Mouse (Mus musculus): ENCODE measurements around the gene Cdx2. TPM values are rescaled to one million over a fixed set of nuclear protein-coding genes. Genes with fewer than 3 reads are reported as not detected.
A peak's percentile ranks its signal among the peaks of the same experiment; 100 is the strongest.

Cdx2 gene
- polyA plus RNA-seq, 1 experiment from 2014 or later: not detected

DNA sequence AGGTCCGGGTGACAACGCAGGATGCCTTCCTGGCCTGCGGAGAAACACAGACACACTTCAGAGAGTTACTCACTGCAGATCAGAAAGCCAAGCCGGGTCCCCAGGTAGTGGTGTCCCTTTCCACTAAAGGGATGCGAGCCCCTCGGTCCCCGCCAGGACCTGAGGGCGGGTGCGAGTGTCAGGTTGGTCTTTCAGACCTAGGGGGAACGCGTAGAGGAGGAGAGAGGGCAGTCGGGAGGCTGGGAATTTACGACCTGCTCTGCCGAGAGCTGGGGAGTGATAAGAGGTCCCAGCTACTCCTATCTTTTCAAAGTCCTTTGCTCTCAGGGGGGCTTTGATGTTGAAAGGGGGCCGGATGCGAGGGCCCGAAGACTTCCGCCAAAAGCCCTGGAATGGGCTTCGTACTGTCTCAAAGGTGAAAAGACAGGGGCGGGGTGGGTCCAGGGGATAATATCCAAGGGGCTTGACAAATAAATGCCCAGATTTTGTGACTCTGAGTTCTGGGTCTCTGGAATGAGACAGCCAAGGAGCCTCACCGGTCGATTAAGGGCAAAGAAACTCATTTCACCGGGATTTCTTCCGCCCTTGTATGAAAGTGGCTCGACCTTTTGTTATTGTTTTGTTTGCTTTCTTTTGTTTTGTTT is 8.5 kb upstream of the Cdx2 start:
- Histone ChIP-seq H3K27ac (no peak overlapping the region), H3K4me2 (no peak overlapping the region), H3K9me3 (no peaks in the 10 kb centered on the region), H3K27me3 (peaks cover 95% of the 10 kb centered on the region), H3K9ac (replicated peaks) (no peak overlapping the region), H3K4me1 (replicated peaks) (0 out of 2 replicates have a peak, but pooled peaks cover 6% of the 10 kb centered on the region), H3K36me3 (no peaks in the 10 kb centered on the region), H3K4me3 (replicated peaks) (no peak overlapping the region)
- 1% methylated on average over 25 of the region's 25 CpGs for WGBS
- no peak for ATAC-seq (ENCODE audit: insufficient number of reproducible peaks, insufficient read depth, low FRiP score, low TSS enrichment, low read depth)

DNA sequence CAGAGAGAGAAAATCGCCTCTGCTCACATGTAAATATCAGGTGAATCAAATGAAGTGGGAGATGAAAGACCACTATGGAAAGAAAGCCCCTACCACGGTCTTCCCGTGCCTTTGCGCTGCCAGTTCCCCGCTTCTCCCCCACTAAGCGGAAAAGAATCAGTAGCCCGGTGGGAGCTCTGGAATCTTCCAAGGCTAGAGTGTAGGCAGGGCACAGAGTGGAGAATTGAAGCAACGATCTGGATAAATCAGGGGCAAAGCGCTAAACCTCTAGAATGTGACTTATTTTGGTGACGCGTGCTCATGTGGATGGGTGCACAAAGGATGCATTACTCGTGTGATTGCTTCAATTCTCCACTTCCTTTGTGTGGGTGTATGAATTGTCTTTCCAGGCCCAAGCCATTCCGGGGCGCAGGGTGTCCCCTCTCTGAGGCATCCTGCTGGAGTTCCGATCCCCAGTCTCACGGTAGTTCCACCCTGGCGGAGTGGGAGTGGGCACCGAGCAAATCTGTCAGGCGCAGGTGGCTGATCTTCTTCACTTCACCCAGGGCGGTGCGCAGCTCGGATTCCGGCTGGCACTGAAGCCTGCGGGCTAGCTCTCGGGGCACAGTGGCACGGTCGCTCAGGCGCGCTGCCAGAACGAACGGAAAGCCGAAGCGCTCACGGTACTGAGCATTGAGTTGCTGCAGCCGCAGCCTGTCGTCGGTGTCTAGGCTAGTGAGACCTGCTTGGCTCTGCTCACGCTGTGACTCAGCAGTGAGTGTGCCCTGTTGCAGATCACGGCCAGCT is 7.8 kb upstream of the Cdx2 start:
- ATAC-seq (ENCODE audit: insufficient number of reproducible peaks, insufficient read depth, low FRiP score, low TSS enrichment, low read depth): no peak
- Histone ChIP-seq H3K36me3 (no peaks in the 10 kb centered on the region), H3K27ac (no peak overlapping the region), H3K27me3 (peaks cover 95% of the 10 kb centered on the region), H3K4me3 (replicated peaks) (no peak overlapping the region), H3K9ac (replicated peaks) (no peak overlapping the region), H3K9me3 (no peaks in the 10 kb centered on the region), H3K4me2 (no peak overlapping the region), H3K4me1 (replicated peaks) (0 out of 2 replicates have a peak, but pooled peaks cover 6% of the 10 kb centered on the region)
- under 1% methylated on average over 39 of the region's 39 CpGs for WGBS

DNA sequence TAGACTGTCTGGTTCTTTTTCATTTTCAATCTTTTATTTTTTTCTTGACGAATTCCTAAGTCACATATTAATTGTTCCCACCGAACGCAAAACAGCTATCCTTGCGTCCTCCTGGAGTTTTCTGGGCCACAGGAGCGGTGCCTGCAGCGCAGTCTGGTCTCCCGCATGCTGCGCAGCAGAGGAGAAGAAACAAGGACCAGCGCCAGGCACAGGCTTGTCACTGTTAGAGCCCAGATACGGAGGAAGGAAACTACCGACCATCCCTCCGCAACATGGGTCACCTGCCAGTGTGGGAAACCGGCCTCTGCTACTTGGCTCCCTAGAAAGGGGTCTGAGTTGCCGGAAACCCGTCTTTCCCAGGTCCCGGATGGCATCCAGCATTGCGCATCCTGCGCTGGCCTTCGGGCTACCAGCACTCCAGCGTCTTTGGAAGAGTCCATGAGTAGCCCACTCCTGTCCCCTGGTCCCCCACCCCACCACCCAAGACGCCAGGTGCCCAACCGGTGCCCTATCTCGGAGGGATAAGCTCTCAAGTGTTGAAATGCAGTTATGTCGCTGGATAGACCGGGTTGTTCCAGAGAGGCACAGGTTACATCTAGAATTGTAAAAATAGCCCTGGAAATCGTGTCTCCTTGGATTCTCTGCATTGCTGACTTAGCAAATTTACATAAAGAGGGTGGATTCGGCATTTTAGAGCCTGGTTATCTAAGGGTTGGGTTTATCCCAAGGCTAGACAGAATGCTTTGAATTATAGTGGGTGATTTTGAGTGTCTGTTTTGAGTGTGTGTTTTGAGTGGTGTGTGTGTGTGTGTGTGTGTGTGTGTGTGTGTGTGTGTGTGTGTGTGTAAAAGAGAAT is 6.0 kb upstream of the Cdx2 start:
- Histone ChIP-seq H3K27me3 (peaks cover 100% of the 10 kb centered on the region), H3K4me1 (replicated peaks) (peaks cover 6% of the 10 kb centered on the region; the same call in 1 of the 2 replicates), H3K9ac (replicated peaks) (no peak overlapping the region), H3K4me3 (replicated peaks) (no peak overlapping the region), H3K36me3 (no peaks in the 10 kb centered on the region), H3K9me3 (no peaks in the 10 kb centered on the region), H3K27ac (no peak overlapping the region), H3K4me2 (no peak overlapping the region)
- ATAC-seq (ENCODE audit: insufficient number of reproducible peaks, insufficient read depth, low FRiP score, low TSS enrichment, low read depth): no peak
- 2% methylated on average over 27 of the region's 27 CpGs for WGBS

DNA sequence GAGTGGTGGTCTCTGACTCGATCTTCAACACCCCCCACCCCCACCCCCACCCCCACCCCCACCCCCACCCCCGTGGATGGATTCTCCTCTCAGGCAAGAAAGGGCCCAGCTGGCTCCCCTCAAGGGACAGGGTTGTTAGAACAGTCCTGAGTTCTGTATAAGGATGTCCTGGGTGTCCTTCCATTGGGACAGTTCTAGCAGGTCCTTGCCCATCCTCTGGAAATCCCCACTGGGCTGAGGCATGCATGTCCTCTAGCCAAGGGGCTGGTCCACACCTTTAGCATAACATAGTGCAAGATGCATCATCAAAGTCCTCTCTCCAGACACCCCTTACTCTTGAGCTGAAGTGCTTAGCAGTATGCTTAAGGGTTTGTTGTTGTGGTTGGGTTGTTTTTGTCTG is 2.7 kb upstream of the Cdx2 start:
- no peak for ATAC-seq (ENCODE audit: insufficient number of reproducible peaks, insufficient read depth, low FRiP score, low TSS enrichment, low read depth)

DNA sequence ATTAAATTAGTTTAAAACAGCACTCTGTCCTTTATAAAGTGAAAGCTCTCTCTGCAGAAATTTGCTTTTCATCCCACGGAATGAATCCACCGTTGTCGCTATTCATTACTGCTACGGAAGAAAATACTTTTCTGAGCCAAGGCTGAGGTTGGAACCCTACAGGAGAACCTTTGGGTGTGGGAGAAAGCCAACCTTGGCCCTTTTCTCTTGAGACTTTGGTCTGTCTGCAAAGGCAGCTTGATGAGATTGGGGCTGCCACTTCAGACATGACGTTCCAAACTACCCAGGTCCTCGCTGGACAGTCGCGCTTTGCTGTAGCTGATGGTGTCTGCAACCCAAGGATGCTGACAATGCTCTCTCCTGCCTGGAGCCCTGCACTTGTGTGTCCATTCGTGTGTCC is 1.4 kb upstream of the Cdx2 start:
- Histone ChIP-seq H3K4me3 (replicated peaks) (no peak overlapping the region), H3K27me3 (peaks cover 100% of the 10 kb centered on the region), H3K9me3 (no peaks in the 10 kb centered on the region), H3K9ac (replicated peaks) (no peak overlapping the region), H3K4me2 (no peak overlapping the region), H3K27ac (no peak overlapping the region), H3K36me3 (no peaks in the 10 kb centered on the region), H3K4me1 (replicated peaks) (peaks cover 32% of the 10 kb centered on the region)
- no peak for ATAC-seq (ENCODE audit: insufficient number of reproducible peaks, insufficient read depth, low FRiP score, low TSS enrichment, low read depth)
- 8% methylated on average over 9 of the region's 9 CpGs for WGBS

More for the DNA sequence above, 2.7 kb upstream of the Cdx2 start:
- Histone ChIP-seq H3K36me3 (no peaks in the 10 kb centered on the region), H3K4me3 (replicated peaks) (no peak overlapping the region), H3K4me1 (replicated peaks) (peaks cover 24% of the 10 kb centered on the region), H3K27ac (no peak overlapping the region), H3K27me3 (peaks cover 100% of the 10 kb centered on the region), H3K9me3 (no peaks in the 10 kb centered on the region), H3K9ac (replicated peaks) (no peak overlapping the region), H3K4me2 (no peak overlapping the region)
- WGBS: 5% methylated on average over 2 of the region's 2 CpGs

DNA sequence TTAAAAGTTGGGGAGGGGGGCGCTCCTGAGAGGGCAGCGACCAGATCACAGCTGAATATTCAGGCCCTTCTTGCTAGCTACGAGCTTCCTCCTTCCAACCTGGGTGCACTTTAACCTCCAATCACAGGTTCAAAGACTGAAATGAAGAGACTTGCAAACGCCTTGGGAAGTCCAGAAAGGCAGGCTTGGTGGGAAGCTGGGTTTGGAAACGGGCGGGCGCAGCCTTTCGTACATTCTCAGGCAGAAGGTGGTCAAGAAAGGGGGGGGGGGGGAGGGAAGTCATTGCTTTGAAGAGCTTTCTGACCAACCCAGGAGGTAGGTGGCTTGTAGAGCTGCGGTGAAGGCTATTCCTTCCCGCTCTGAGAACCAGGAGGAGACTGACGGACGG is 322 bp upstream of the Cdx2 start:
- Histone ChIP-seq H3K9me3 (no peaks in the 10 kb centered on the region), H3K27ac (no peak overlapping the region), H3K27me3 (peaks cover 100% of the 10 kb centered on the region), H3K4me1 (replicated peaks) (peaks cover 32% of the 10 kb centered on the region), H3K9ac (replicated peaks) (no peak overlapping the region), H3K36me3 (no peaks in the 10 kb centered on the region), H3K4me2 (peak overlapping the region; percentile 42; the same call in 1 of the 2 replicates), H3K4me3 (replicated peaks) (no peak overlapping the region)
- no peak for ATAC-seq (ENCODE audit: insufficient number of reproducible peaks, insufficient read depth, low FRiP score, low TSS enrichment, low read depth)
- 1% methylated on average over 12 of the region's 12 CpGs for WGBS

DNA sequence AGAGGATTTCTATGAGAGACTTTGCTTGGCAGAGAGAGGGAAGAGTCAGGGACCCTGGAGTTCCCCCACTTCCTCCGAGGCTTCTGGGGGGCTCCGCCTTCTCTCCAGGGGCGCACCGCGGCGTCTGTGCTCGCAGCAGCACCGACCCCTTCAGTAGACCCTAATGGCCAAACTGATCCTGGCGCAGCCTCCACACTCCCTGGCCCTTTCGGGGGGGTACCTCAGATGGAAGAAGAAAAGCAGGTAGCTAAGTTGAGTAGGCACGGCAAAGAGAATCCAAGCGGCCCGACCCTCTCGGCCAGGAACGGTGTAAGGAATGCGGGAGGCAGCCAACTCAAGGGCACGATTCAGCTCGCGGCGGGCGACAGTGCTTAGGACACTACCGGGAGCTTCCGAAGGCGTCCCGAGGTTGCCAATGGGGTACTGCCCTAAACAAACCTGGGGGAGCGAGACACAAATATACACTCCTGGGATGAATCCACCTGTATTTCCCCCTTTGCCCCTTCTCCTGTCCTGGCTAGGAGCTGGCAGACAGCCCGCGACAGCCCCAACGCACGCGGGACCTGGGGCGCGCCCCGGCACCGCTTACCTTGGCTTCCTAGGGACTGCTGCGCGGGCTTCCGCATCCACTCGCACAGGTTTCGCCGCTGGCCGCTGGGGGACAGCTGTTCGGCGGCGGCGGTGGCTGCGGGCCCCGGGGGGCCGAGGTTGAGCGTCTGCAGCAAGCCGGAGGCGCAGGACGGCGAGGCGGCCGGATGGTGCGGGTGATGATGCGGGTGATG is 1.0 kb downstream of the Cdx2 start:
- Histone ChIP-seq H3K27ac (no peak overlapping the region), H3K9me3 (no peaks in the 10 kb centered on the region), H3K4me2 (peak overlapping the region; percentile 42), H3K27me3 (peaks cover 100% of the 10 kb centered on the region), H3K4me1 (replicated peaks) (peaks cover 35% of the 10 kb centered on the region), H3K9ac (replicated peaks) (no peak overlapping the region), H3K4me3 (replicated peaks) (peak overlapping the region; percentile 27), H3K36me3 (no peaks in the 10 kb centered on the region)
- WGBS: under 1% methylated on average over 57 of the region's 58 CpGs
- no peak for ATAC-seq (ENCODE audit: insufficient number of reproducible peaks, insufficient read depth, low FRiP score, low TSS enrichment, low read depth)

DNA sequence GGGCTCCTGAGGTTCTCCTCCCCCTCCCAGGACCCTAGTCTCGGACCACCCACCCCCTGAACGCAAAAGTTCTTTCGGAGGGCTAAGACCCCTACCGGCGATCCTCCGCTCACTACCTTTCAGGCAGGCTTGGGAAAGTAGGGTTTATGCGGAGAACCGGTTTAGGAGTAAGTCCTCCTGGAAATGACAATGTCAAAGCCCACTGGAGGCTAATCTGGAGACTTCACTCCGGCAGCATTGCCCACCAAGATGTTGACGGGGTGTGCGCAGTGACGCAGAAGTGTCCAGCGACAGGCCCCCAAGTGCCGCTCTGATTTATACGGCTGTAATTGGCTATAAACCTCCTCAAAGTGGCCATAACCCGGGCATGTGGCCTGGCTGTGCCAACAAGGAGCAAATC is 1.9 kb downstream of the Cdx2 start:
- ATAC-seq (ENCODE audit: insufficient number of reproducible peaks, insufficient read depth, low FRiP score, low TSS enrichment, low read depth): no peak
- H3K9ac ChIP-seq (replicated peaks): no peak overlapping the region
- WGBS: under 1% methylated on average over 16 of the region's 16 CpGs
- peaks cover 40% of the 10 kb centered on the region for H3K4me1 ChIP-seq (replicated peaks)
- no peaks in the 10 kb centered on the region for H3K36me3 ChIP-seq
- peaks cover 100% of the 10 kb centered on the region for H3K27me3 ChIP-seq
- H3K4me2 ChIP-seq: peak overlapping the region; percentile 19; the same call in 1 of the 2 replicates
- H3K9me3 ChIP-seq: no peaks in the 10 kb centered on the region
- no peak overlapping the region for H3K27ac ChIP-seq
- peak overlapping the region; percentile 27 for H3K4me3 ChIP-seq (replicated peaks)

DNA sequence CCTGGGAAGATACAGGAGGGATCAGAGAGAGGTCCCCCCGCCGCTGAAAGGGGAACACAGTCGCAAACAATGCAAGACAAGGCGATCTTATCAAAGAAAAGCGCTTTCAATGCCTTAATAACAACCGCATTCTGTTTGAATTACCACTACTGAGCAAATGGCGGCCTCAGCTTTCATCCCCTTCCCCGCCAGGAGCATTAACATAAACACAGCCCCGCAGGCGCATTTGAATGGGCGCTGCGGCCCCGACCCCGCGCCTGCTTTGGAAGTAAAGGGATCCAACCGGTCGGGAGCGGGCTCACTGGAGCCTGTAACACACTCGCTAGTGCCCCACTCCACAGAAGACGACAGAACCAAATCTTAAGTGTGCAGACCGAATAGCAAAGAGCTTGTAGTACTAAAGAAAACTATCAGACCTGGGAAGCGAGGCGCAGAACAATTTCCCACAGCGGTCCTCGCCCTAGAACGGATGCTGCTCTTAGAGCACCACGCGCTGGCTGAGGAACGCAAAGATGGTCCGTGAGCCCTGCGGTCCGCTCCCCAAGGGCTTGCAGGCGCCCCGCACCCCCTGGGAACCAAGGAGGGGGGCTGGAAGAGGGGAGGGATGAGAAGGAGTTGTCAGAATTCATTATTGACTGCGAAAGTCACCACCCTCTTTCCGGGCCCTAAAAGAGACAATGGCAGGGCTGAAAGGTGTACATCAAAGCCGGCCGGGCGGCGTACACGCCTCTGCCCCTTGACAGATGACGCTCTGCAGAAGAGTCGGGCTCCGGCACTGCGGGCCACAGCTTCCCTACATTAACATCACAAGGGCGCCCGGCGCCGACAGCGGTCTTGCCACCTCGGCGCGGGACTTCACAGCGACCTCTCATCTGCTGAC is 2.6 kb downstream of the Cdx2 start:
- H3K36me3 ChIP-seq: no peaks in the 10 kb centered on the region
- H3K4me1 ChIP-seq (replicated peaks): peaks cover 47% of the 10 kb centered on the region
- H3K9ac ChIP-seq (replicated peaks): no peak overlapping the region
- peaks cover 100% of the 10 kb centered on the region for H3K27me3 ChIP-seq
- WGBS: under 1% methylated on average over 54 of the region's 54 CpGs
- peak overlapping the region; percentile 19; the same call in 1 of the 2 replicates for H3K4me2 ChIP-seq
- no peaks in the 10 kb centered on the region for H3K9me3 ChIP-seq
- ATAC-seq (ENCODE audit: insufficient number of reproducible peaks, insufficient read depth, low FRiP score, low TSS enrichment, low read depth): no peak
- H3K4me3 ChIP-seq (replicated peaks): peak overlapping the region; percentile 27; the same call in 1 of the 2 replicates
- H3K27ac ChIP-seq: no peak overlapping the region
